Mouse (Mus musculus) kidney, adult 9 months (tissue): ENCODE measurements around the gene C2cd3.

Source experiments
- DNase-seq: peaks from one replicate; pipeline ENCODE4 v3.0.0; 2022

C2cd3 gene

GRCm38 (mm10) chr7:100500276-100500977 is 128.4 kb downstream of the C2cd3 start:
- DNase-seq = no peak

- DNase-seq = no peak
These were observed 129.2 kb downstream of the C2cd3 start for GRCm38 (mm10) chr7:100501027-100501843.

GRCm38 (mm10) chr7:100501844-100502373 is 129.9 kb downstream of the C2cd3 start:
- DNase-seq = no peak

GRCm38 (mm10) chr7:100502374-100502922 is 130.4 kb downstream of the C2cd3 start:
- no peak for DNase-seq

- no peak for DNase-seq
These were observed 131.0 kb downstream of the C2cd3 start for GRCm38 (mm10) chr7:100503076-100503475.

- no peak for DNase-seq
These were observed 132.9 kb downstream of the C2cd3 start for GRCm38 (mm10) chr7:100504740-100505487.

GRCm38 (mm10) chr7:100506494-100506893 is 134.5 kb downstream of the C2cd3 start:
- no peak for DNase-seq

GRCm38 (mm10) chr7:100508670-100509069 is 136.6 kb downstream of the C2cd3 start:
- no peak for DNase-seq

- no peak for DNase-seq
These were observed 139.6 kb downstream of the C2cd3 start for GRCm38 (mm10) chr7:100511602-100512001.

- no peak for DNase-seq
These were observed 142.5 kb downstream of the C2cd3 start, which contains the start of gene Dnajb13 for GRCm38 (mm10) chr7:100514573-100514972. Dnajb13 (minus strand) TSS chr7:100514960.
